8 mouse cellular contexts compared by ENCODE assay signal in the genomic region with DNA sequence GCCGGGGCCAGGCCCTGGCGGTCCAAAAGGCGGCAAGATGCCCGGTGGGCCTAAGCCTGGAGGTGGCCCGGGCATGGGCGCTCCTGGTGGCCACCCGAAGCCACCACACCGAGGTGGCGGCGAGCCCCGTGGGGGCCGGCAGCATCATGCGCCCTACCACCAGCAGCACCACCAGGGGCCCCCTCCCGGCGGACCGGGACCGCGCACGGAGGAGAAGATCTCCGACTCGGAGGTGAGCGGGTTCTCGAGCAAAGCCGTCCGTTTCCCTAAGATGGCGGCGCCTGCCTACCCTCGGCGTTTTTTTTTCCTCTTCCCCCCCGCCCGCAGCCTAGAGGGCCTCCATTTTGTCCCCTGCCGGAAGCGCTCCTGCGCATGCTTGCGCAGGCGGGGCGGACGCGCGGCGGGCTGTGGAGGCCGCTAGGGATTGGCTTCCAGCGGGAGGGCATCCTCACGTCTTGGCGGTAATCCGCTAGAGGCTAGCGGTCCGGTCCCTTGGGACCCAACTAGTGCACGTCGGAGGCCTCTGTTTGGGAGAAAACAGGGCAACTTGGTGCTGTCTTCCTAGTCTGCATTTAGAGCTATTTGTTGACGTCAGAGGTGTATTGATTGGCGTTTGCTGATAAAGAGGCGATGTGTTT. TPM values are rescaled to one million over a fixed set of nuclear protein-coding genes. Genes with fewer than 3 reads are reported as not detected.
DNase-seq lines count a peak whose midpoint lies in the region; ATAC-seq lines count a peak whose summit lies in the region.

No protein-coding gene starts in this region.

- peak overlapping the region; percentile 98 for H3K27ac ChIP-seq in heart, embryonic 13.5 days (replicated peaks)
- peak overlapping the region; percentile 97 for H3K27ac ChIP-seq in liver, embryonic 13.5 days
- peak overlapping the region; percentile 98 for H3K27ac ChIP-seq in stomach, embryonic 16.5 days (ENCODE audit: low read length)

- peak overlapping the region; percentile 96 for H3K4me3 ChIP-seq in heart, embryonic 13.5 days
- H3K4me3 ChIP-seq in liver, embryonic 13.5 days (replicated peaks), result peak overlapping the region; percentile 100
- peak overlapping the region; percentile 83 for H3K4me3 ChIP-seq in stomach, embryonic 16.5 days (replicated peaks; ENCODE audit: low read length)

- H3K9me3 ChIP-seq in heart, embryonic 13.5 days, result no peaks in the 10 kb centered on the region
- no peaks in the 10 kb centered on the region for H3K9me3 ChIP-seq in liver, embryonic 13.5 days (replicated peaks)
- H3K9me3 ChIP-seq in stomach, embryonic 16.5 days (replicated peaks; ENCODE audit: control insufficient read depth, low read length), result no peaks in the 10 kb centered on the region

- peak overlapping the region; percentile 100 for H3K9ac ChIP-seq in heart, embryonic 13.5 days
- peak overlapping the region; percentile 100 for H3K9ac ChIP-seq in liver, embryonic 13.5 days
- peak overlapping the region; percentile 100 for H3K9ac ChIP-seq in stomach, embryonic 16.5 days (ENCODE audit: low read length)

- peaks cover 46% of the 10 kb centered on the region for H3K36me3 ChIP-seq in heart, embryonic 13.5 days
- H3K36me3 ChIP-seq in liver, embryonic 13.5 days, result peaks cover 47% of the 10 kb centered on the region
- H3K36me3 ChIP-seq in stomach, embryonic 16.5 days (ENCODE audit: control insufficient read depth, insufficient read depth, low read length), result peaks cover 9% of the 10 kb centered on the region

- WGBS in heart, embryonic 13.5 days, result under 1% methylated on average over 51 of the region's 53 CpGs
- under 1% methylated on average over 53 of the region's 53 CpGs for WGBS in liver, embryonic 13.5 days (ENCODE audit: insufficient replicate concordance)
- 0% methylated on average over 52 of the region's 53 CpGs for WGBS in stomach, embryonic 16.5 days

- DNase-seq in CD4-positive helper T cell, adult 2 months (ENCODE audit: low read depth, low spot score), result peak; percentile 97
- peak; percentile 80 for DNase-seq in brain, embryonic 18.5 days (ENCODE audit: low read depth, low spot score)
- peak; percentile 91 for DNase-seq in kidney, postnatal 14 days
- peak; percentile 84 for DNase-seq in liver, embryonic 13.5 days
- DNase-seq in neural tube, embryonic 10.5 days (ENCODE audit: extremely low spot score, low spot score), result peak; percentile 87

- peak; percentile 79 for ATAC-seq in erythroid progenitor cell, adult 5-6 weeks (replicated peaks; ENCODE audit: low FRiP score, poor library complexity, severe bottlenecking)
- peak; percentile 73 for ATAC-seq in heart, embryonic 13.5 days (ENCODE audit: extremely low read depth, insufficient number of reproducible peaks, low FRiP score, low TSS enrichment)
- peak; percentile 75 for ATAC-seq in liver, embryonic 13.5 days (ENCODE audit: low read depth)
- peak; percentile 74 for ATAC-seq in stomach, embryonic 16.5 days (ENCODE audit: insufficient read depth, low FRiP score)

- H3K4me1 ChIP-seq in heart, embryonic 13.5 days, result peaks cover 36% of the 10 kb centered on the region
- H3K4me1 ChIP-seq in liver, embryonic 13.5 days (replicated peaks), result peaks cover 50% of the 10 kb centered on the region
- peaks cover 21% of the 10 kb centered on the region for H3K4me1 ChIP-seq in stomach, embryonic 16.5 days (ENCODE audit: control insufficient read depth, insufficient read depth, low read length)

- H3K27me3 ChIP-seq in heart, embryonic 13.5 days (replicated peaks), result no peaks in the 10 kb centered on the region
- no peaks in the 10 kb centered on the region for H3K27me3 ChIP-seq in liver, embryonic 13.5 days
- no peaks in the 10 kb centered on the region for H3K27me3 ChIP-seq in stomach, embryonic 16.5 days (ENCODE audit: control insufficient read depth, insufficient read depth, low read length)

- H3K4me2 ChIP-seq in heart, embryonic 13.5 days, result peak overlapping the region; percentile 94
- peak overlapping the region; percentile 92 for H3K4me2 ChIP-seq in liver, embryonic 13.5 days
- H3K4me2 ChIP-seq in stomach, embryonic 16.5 days (ENCODE audit: low read depth, low read length), result peak overlapping the region; percentile 88

RNA-seq across cellular contexts. Expression of gene Sfpq, which starts 1.0 kb away (rescaled TPM):
- total RNA-seq in erythroid progenitor cell, adult 5-6 weeks (2015; ENCODE audit: low replicate concordance), result 346 and 537 TPM in 2 replicates
- total RNA-seq in erythroid progenitor cell, adult 5-6 weeks (2017; ENCODE audit: low replicate concordance), result 851 and 884 TPM in 2 replicates
- polyA plus RNA-seq in heart, embryonic 13.5 days (2015; fragmentation: Nextera tagmentation; extraction: Ambion mirVana), result 44.3 and 47.4 TPM in 2 replicates
- polyA plus RNA-seq in liver, embryonic 13.5 days (2015; fragmentation: Nextera tagmentation; extraction: Ambion mirVana), result 35.2 and 39.2 TPM in 2 replicates
- 37.6 and 40.2 TPM in 2 replicates for polyA plus RNA-seq in stomach, embryonic 16.5 days (2015; fragmentation: Nextera tagmentation; extraction: Ambion mirVana)

RNA-seq across cellular contexts. Expression of gene Zmym1, which starts 38.8 kb away (rescaled TPM):
- 8.4 and 17.3 TPM in 2 replicates for total RNA-seq in erythroid progenitor cell, adult 5-6 weeks (2015; ENCODE audit: low replicate concordance)
- total RNA-seq in erythroid progenitor cell, adult 5-6 weeks (2017; ENCODE audit: low replicate concordance), result 10.9 and 16.8 TPM in 2 replicates
- polyA plus RNA-seq in heart, embryonic 13.5 days (2015; fragmentation: Nextera tagmentation; extraction: Ambion mirVana), result 11.4 and 16.6 TPM in 2 replicates
- polyA plus RNA-seq in liver, embryonic 13.5 days (2015; fragmentation: Nextera tagmentation; extraction: Ambion mirVana), result 10.4 and 14.6 TPM in 2 replicates
- polyA plus RNA-seq in stomach, embryonic 16.5 days (2015; fragmentation: Nextera tagmentation; extraction: Ambion mirVana), result 14.2 and 18.0 TPM in 2 replicates

RNA-seq across cellular contexts. Expression of gene Zmym4, which starts 54.2 kb away (rescaled TPM):
- 0.84 and 4.7 TPM in 2 replicates for total RNA-seq in erythroid progenitor cell, adult 5-6 weeks (2015; ENCODE audit: low replicate concordance)
- 2.2 and 13.5 TPM in 2 replicates for total RNA-seq in erythroid progenitor cell, adult 5-6 weeks (2017; ENCODE audit: low replicate concordance)
- polyA plus RNA-seq in heart, embryonic 13.5 days (2015; fragmentation: Nextera tagmentation; extraction: Ambion mirVana), result 12.9 and 13.7 TPM in 2 replicates
- 4.0 and 4.4 TPM in 2 replicates for polyA plus RNA-seq in liver, embryonic 13.5 days (2015; fragmentation: Nextera tagmentation; extraction: Ambion mirVana)
- 12.3 and 16.6 TPM in 2 replicates for polyA plus RNA-seq in stomach, embryonic 16.5 days (2015; fragmentation: Nextera tagmentation; extraction: Ambion mirVana)

RNA-seq across cellular contexts. Expression of gene Zmym6, which starts 55.1 kb away (rescaled TPM):
- 3.6 and 4.2 TPM in 2 replicates for total RNA-seq in erythroid progenitor cell, adult 5-6 weeks (2015; ENCODE audit: low replicate concordance)
- 0.83 and 1.5 TPM in 2 replicates for total RNA-seq in erythroid progenitor cell, adult 5-6 weeks (2017; ENCODE audit: low replicate concordance)
- polyA plus RNA-seq in heart, embryonic 13.5 days (2015; fragmentation: Nextera tagmentation; extraction: Ambion mirVana), result 10.6 and 10.7 TPM in 2 replicates
- 3.4 and 5.0 TPM in 2 replicates for polyA plus RNA-seq in liver, embryonic 13.5 days (2015; fragmentation: Nextera tagmentation; extraction: Ambion mirVana)
- 19.9 and 22.0 TPM in 2 replicates for polyA plus RNA-seq in stomach, embryonic 16.5 days (2015; fragmentation: Nextera tagmentation; extraction: Ambion mirVana)

Comparison
In these comparisons a context has a peak if more than half of its experiments do, and no peak if none do; other contexts are left out.
1. Peak in every context shown above with its lines: DNase-seq, ATAC-seq, H3K4me3 ChIP-seq and H3K27ac ChIP-seq.